Mouse (Mus musculus): ENCODE results near the gene Itgav.
A peak's percentile ranks its signal among the peaks of the same experiment; 100 is the strongest.

Itgav gene

DNA sequence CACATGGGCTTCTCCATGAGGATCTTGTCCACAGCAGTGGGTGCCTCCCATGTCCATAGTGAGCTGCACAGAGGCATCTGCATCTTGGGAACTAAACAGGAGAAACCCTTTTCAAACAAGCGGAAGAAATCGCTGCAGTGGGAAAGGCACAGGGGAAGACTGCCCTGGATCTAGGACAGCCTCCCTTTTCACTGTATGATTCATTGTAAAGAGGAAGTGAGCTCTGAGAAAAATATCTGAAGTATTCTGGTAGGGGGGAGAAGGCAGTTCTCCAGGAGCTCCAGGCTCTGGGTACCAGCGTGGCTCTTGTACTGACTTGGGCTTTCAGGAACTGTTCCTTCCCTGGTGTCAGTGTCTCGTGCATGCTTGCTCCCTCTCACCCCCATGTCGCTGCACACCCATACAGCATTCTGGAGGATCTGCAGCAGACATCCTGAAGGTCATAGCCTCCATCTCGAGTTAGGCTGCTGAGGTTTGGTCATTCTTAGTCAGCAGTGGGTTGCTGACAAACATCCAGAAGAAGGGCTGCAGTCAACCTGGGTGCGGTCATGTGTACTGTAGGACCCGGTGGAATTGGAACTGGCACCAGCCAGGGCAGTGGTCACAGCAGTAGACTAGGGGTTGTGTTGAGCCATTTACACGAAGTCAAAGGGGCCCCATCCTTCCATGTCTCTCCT is 20.2 kb downstream of the Itgav start:
- no peak for DNase-seq (ENCODE audit: low spot score in 2 of 2)

DNA sequence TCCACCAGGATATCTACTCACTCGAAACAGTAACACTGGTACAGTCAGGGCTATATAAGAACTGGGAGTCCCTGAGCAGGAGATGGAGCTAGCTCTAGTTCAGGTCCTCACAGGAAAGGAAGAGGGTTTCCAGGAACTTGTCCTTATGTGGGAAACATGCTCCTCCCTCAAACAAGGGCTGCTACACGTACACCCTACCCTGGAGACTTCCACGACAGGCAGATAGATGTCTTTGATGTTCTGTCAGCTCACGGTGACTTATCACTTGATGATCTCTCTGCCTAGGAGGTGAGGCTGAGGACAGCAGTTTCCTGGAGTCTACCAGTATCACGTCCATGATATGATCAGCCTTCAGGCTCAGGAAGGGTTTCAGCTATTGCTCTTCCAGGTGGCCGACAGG is 21.1 kb downstream of the Itgav start:
- DNase-seq (ENCODE audit: low spot score in 2 of 2) = no peak

DNA sequence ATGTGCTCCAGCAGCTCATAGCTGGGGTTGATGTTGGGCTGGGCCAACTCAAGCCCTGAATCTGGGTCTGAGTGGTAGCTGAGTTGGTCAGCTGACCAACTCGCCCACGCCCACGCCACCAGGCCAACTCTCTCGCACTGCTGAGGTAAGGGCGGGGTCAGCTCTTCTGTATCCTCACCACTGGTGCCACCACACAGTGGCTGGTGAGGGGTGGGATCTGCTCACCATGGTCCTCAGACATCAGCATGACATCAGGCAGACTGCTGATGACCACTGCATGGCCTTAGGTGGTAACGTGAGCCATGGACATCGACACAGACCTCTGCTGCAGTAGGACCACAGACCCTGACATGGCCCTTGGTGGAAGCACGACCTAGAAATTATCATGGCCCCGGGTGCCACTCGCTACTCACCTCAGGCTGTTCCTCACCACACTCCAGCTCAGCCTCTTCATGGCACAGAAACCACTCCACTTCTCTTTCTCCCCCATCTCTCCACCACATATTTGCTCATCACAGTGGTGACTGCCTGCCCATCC is 24.5 kb downstream of the Itgav start:
- DNase-seq (ENCODE audit: low spot score in 2 of 2) = no peak

DNA sequence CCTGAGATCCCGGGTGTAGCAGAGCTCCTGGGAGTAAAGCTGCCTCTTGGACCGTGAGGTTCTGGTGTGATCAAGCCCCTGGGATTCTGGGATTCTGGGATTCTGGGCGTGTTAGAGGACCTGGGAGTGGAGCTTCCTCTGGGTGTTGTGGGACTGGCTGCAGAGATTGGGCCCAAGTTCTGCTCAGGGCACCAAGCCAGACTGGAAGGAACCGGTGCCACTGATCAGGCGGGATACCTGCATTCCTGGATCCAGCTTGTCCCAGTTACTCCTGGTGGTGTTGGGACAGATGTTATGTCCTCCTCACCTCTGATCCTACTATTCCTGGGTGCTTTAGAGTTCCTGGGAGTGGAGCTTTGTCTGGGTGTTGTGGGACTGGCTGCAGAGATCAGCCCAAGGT is 28.8 kb downstream of the Itgav start:
- no peak for DNase-seq (ENCODE audit: low spot score in 2 of 2)

DNA sequence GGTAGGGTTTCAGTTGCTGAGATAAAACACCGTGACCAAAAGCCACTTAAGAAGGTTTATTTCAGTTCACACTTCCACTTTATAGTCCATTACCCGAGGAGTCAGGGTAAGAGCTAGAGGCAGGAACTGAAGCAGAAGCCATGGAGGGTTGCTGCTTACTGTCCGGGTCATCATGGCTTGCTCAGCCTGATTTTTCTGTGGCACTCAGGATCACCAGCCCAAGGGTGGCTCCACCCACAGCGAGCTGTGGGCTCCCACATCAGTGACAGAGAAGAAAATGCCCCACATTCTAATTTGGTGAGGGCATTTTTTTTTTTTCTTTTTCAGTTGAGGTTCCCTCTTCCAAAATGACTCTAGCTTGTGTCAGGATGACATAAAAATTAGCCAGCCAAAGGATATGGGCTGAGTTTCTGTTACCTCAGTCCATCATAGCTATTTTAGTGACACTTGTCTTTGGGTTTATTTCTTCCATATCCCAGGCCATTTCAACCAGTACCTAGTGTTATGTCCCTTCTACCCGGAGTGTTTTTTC is 30.2 kb downstream of the Itgav start:
- DNase-seq (ENCODE audit: low spot score in 2 of 2) = no peak

DNA sequence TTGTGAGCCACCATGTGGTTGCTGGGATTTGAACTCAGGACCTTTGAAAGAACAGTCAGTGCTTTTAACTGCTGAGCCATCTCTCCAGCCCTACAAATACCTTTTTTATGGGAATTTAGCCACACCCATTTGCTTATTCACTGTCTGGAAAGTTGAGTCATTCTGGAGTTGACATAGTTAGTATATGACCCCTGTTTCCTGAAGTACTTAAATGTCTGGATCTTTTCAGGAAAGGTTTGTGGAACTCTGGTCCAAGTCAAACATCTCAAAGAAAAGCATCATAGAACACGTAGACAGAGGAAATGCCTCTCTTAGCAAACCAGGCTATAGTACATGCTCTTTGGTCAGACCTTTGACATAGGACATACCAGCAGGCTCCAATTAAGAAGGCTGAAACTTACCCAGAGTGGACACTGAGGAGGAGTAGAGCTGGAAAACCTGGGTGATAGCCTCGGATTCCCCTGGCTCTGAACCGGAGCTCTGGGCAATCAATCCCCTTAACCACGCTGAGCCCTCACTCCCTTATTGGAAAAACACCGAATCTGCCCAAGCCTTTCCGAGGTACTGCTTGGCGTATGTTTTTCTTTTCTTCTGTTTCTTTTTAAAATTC is 34.5 kb downstream of the Itgav start:
- no peak for DNase-seq (ENCODE audit: low spot score in 2 of 2)

DNA sequence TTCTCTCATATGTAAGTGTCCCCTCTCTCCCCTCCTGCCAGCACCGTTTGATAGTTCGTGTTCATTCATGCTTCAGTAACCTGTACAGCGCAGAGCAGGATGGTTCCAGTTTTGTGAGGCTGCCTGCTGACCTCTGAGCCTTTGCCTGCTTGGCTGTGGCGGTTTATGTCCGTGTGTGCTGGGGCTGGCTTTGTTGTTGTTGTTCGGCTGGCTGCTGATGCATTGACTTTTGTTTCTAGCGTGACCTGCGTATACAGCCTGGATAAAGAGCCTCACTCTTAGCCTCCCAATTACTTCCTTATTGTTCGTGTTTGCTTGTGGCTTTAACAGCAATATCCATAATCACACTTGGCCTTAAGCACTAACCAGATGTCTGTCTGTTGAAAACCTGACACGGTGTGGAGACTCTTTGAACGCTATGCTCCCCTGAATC is 35.0 kb downstream of the Itgav start:
- no peak for DNase-seq (ENCODE audit: low spot score in 2 of 2)

DNA sequence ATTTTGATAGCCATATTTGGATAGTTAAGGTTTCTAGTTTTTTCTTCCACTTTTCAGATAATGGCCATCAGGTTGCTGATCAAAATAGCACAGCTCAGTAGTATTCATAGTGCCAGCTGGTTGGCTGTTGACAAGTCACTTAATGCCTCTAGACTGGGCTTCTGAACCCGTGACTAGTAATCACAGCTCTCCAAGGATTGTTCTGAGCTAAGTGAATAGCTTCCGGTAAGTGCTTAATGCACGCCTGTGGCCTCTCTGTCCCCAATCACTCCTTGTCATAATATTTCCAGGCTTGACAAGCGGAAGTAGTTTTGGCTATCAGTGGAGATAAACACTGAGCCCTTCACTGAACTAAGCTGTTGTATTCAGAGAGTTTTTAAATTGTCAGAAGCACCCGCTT is 35.5 kb downstream of the Itgav start:
- no peak for DNase-seq (ENCODE audit: low spot score in 2 of 2)

DNA sequence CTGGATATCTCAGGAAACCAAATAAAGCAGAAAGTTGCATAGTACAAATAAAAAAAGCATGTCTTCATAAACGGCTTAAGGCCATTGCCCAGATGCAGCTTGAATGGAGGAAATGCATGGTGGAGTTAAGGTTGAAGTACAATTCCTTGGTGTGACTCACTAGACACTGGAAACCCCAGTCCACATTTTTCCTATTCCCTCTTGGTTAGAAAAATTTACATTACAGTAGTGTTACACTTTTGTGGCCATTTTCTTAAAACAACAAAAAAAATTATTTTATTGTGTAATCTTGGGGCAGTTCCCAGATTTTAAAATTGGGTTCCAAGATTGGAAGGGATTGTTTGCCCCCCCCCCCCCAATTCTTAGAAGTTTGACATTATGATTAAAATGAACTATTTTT is 35.9 kb downstream of the Itgav start:
- DNase-seq (ENCODE audit: low spot score in 2 of 2) = no peak

DNA sequence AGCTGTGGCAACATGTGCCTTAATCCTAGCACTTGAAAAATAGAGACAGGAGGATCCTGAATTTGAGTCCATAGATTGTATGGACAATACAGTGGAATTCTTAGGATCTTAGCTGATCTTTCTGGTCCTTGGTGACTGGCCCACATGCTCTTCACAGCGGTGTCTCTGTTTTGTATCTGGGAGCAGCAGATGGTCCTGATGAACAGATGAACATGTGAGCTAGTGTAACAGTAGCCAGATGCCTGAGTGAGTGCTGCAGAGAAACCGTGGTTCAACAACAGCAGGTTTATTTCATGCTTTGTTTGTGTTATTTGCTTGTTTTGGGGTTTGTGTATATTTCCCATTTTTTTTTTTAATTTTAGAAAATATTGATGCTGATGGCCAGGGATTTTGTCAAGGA is 37.3 kb downstream of the Itgav start:
- DNase-seq (ENCODE audit: low spot score in 2 of 2) = no peak

DNA sequence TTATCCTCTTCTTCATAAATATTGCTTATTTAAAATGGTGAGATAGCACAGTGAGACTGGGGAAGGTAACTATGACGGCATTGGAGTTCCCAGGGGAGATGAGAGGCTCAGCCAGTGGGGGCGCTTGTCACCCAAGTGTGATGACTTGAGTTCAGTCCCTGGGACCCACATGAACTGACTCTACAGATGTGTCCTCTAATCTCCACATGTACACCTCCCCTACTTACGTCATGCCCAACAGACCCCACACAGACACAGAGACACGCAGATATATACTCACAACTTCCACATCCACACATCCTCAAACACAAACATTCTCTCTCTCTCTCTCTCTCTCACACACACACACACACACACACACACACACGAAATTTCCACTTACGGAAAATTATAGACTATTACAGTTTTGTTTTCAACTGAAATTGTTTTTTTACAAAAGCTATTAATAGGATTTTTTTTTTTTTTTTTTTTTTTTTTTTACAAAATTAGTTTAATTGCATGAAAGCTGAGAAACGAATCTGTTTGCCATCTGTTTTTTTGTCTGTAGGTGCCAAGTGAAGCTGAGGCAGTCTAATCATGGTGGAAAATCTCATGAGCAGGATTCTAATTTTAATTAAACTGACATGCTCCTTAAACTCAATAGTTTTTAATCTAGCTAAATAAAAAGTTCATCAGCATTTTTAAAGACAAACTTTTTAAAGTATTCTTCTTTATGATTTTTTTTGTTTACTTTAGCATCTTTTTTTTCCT is 38.1 kb downstream of the Itgav start:
- no peak for DNase-seq (ENCODE audit: low spot score in 2 of 2)

DNA sequence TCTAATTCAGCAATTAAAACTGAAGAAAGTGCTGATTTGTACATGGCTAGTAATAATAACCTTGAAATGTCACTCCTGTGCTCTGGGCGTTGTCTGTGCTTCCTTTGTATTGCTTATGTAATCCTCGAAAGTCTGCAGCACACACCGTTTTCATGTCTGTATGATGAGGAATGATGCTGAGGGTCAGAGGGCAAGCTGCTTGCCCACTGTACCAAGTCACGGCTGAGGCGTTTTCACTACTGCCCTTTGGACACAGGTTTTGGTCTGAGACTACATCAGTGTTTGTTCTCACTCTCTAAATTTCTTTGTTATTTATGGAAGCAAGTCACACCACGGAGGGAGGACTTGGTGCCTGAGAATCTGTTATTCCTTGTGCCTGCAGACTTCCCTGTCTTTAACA is 41.9 kb downstream of the Itgav start:
- no peak for DNase-seq (ENCODE audit: low spot score in 2 of 2)

DNA sequence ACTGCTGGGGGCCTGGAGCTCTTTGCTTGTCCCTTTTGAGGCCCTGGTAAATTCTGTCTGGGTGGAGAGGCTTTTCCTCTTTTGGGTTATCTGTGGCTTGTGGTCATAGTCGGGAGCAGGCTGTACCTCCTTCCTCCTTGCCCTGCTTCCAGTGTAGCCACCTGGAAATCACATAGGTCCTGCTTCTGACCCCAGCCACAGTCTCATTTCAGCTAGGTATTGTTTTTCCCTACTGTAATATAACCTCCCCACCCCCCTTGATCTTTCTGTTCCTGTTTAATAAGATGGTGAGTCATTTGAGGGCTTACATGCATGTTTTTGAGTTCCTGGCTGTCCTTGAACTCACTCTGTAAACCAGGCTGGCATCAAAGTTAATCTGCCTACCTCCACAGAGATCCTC is 42.7 kb downstream of the Itgav start:
- DNase-seq (ENCODE audit: low spot score in 2 of 2) = no peak

DNA sequence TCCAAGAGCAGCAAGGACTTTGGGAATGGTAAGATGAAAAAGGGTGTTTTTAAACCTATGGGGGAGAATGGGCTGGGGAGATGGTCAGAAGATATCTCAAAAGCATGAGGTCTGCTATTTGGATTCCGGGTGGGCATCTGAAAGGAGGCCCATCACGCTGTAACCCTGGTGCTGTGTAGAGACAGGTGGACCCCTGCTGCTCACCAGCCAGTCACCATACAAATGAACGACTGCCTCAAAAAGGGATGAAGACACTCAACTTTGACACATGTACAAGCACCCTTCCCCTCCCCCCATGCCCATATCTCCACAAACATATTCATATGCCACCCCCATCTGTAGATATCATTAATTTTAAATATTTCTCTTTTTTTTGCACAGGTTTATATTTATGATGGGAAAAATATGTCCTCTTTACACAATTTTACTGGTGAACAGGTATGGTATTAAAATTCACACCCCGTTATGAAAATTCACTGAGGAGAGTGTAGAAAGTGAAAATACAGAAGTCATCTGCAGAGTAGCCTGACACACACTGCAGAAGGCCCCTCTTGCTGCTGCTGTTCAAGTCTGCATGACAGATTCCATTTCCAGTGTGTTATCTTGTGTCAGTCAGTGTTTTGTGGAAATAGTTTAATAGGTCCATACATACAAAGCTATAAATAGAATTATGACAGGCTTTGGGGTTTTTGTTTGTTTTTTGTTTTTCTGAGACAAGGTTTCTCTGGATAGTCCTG is 44.3 kb downstream of the Itgav start:
- DNase-seq (ENCODE audit: low spot score in 2 of 2) = no peak

DNA sequence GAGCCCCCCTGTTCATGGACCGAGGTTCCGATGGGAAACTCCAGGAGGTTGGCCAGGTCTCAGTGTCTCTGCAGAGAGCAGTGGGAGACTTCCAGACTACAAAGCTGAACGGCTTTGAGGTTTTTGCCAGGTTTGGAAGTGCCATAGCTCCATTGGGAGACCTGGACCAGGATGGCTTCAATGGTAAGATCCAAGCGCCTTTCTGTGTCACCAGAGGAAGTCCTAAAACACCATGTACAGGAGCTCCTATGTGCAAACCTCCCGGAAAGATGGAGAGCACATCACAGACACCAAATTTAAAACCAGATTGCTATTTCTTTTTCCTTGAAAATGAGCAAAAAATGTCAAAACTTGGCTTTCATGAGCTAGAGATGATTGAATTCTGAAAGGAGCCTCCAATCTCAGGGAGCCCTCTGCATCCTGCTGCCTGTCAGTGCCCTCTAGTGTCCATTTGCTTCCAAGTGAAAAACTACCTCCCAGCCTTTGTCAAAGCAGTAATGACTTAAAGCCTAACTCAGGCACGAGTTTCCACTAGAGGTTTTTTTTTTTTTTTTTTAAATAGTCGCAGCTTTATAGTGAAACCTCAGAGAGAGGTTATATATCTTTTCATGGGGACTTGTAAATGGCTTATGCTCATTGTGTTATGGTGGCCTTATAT is 47.1 kb downstream of the Itgav start:
- DNase-seq (ENCODE audit: low spot score in 2 of 2) = peak in 1 of 2 experiments; percentile 36

DNA sequence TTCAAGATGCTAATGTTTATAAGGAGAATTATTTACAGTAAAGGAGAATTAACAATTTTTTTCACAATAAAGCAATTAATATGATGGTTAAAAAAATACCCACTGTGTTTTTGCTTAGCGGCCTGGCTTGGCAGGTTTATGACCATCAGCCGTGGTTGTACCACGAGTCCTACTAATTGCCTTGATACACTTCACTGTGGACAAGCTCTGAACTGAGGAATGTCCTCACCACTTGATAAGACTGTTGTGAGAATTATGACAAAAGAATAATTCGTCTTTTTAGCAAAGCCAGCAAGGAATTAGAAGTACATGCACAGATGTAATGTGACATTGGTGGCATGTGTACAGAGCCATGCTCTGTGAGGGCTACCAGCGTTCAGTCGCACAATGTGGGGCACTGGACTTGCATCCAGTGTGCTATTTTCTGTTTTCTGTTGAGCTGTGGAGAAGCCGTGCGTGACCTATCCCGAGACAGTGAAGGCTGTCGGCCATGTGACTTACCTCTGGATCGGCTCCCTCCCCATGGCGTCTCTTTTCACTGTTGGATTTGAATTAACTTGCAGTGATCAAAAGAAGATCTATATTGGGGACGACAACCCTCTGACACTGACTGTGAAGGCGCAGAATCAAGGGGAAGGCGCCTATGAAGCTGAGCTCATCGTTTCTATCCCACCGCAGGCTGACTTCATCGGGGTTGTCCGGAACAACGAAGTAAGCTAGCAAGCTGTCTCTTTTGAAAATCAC is 67.3 kb downstream of the Itgav start:
- no peak for DNase-seq (ENCODE audit: low spot score in 2 of 2)

DNA sequence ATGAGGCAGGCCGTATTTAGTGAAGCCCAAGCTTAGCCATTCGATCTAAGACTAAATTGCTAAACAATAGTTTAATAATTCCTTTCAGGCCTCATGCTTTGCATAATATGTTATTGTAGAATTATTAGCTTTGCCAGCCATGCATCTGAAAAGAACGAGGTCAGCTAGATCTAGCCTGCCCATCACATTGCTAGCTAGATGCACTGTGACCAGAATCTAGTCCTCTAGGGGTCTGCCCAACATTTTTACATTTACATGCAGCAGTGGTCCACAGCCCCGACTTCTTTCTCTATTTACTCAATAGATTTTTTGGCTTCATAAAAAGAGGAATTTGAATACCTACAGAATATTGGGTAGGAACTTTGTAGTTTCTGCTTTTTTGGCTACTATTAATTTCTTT is 67.9 kb downstream of the Itgav start:
- no peak for DNase-seq (ENCODE audit: low spot score in 2 of 2)

DNA sequence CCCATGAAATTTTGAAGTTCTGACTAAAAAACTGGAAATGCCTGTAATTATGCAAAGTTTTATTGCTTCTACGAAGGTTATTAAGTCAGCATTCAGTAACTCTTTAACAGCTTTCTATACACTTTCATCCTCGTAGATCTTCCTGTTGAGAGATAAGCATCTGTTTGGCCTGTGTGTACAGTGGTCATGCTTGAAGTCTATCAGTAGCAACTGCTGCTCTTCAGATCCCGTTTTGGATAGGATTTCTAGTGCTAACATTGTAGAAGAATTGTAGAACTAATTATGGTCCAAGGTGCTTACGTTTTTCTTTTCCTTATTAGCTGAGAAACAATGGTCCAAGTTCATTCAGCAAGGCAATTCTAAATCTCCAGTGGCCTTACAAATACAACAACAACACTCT is 71.6 kb downstream of the Itgav start:
- no peak for DNase-seq (ENCODE audit: low spot score in 2 of 2)

DNA sequence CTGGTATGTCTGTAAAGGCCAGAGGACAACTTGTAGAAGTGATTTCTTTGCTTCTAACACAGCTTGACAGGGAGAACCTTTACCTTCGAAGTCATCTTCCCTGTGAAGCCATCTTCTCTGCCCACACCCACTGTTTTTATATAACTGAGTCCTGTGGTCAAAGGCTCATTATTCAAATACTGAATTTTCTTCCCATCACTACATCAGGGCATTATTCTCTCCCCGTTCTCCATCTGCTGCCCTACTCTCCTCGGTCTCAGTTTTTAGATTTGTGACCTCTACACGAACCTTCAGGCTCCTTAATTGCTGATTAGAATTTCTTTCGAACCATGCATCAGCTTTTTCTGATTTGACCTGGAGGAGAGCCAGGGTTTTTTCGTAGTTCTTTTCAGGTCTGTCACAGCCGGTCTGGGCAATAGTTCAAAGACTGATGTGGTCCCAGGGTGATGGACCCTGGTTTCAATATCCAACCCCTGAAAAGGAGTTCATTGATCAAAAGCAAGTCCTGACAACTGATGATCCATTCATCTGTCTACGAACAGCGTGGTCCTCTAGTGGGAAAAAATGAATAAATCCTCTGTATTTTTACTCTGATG is 73.8 kb downstream of the Itgav start:
- DNase-seq (ENCODE audit: low spot score in 2 of 2) = no peak

Measured in frontal cortex, postnatal 25 days (tissue).